Mouse (Mus musculus) intestine, embryonic 14.5 days (tissue): ENCODE results near the gene 9130213A22Rik. TPM values are rescaled to one million over a fixed set of nuclear protein-coding genes. Genes with fewer than 3 reads are reported as not detected.
"Not testable (repeated sequence)": the region's sequence is repeated elsewhere in the genome, so short reads cannot be mapped to it uniquely, and the experiment has no call there.

Experiments
- ATAC-seq: fragments of 200-750 bp; cut with Nextera tagmentation; replicated peaks from 2 replicates; pipeline ENCODE4 v1.8.0; 2017; ENCODE audit warnings: low read depth, moderate number of reproducible peaks, moderate TSS enrichment, moderate library complexity; ENCODE audit not compliant: low FRiP score, low TSS enrichment
- DNase-seq: peaks from one replicate; pipeline ENCODE4 v3.0.0-alpha.2; 2018; ENCODE audit warnings: low spot score
- H3K27ac ChIP-seq: fragments of 300-500 bp; sonication (generic); 2 replicates; pipeline ENCODE4 v1.5.1; 2014; ENCODE audit warnings: low read depth, mild to moderate bottlenecking, control low read depth
- H3K27me3 ChIP-seq: fragments of 300-500 bp; sonication (generic); replicated peaks from 2 replicates; pipeline ENCODE4 v1.6.1; 2014; ENCODE audit warnings: low read length, control low read depth; ENCODE audit not compliant: control insufficient read depth, insufficient read depth
- H3K36me3 ChIP-seq: fragments of 300-500 bp; sonication (generic); 2 replicates; pipeline ENCODE4 v1.6.1; 2014; ENCODE audit warnings: low read length, control low read depth; ENCODE audit not compliant: control insufficient read depth, insufficient read depth
- H3K4me1 ChIP-seq: fragments of 300-500 bp; sonication (generic); replicated peaks from 2 replicates; pipeline ENCODE4 v1.6.1; 2014; ENCODE audit warnings: low read length, control low read depth, mixed read lengths; ENCODE audit not compliant: control insufficient read depth, insufficient read depth
- H3K4me2 ChIP-seq: fragments of 300-500 bp; sonication (generic); 2 replicates; pipeline ENCODE4 v1.6.1; 2014; ENCODE audit warnings: low read length
- H3K4me3 ChIP-seq: fragments of 300-500 bp; sonication (generic); 2 replicates; pipeline ENCODE4 v1.5.1; 2014; ENCODE audit warnings: low read depth, low read length, control low read depth, mixed read lengths
- H3K9ac ChIP-seq: fragments of 300-500 bp; sonication (generic); 2 replicates; pipeline ENCODE4 v1.6.1; 2014; ENCODE audit warnings: mild to moderate bottlenecking, low read length
- H3K9me3 ChIP-seq: fragments of 300-500 bp; sonication (generic); 2 replicates; pipeline ENCODE4 v1.6.1; 2016; ENCODE audit warnings: low read length, control low read depth; ENCODE audit not compliant: control insufficient read depth
- WGBS: fragments of 180-500 bp; shearing (Covaris S2); extraction: QIAGEN DNeasy Blood & Tissue Kit; methylation state at CpG from one replicate; pipeline ENCODE4 v1.1.7; 2014; 5-methylcytosine and 5-hydroxymethylcytosine counted together
- polyA plus RNA-seq: library from polyadenylated mRNA; unstranded; fragments of >200 nt; fragmentation: Nextera tagmentation; extraction: Ambion mirVana; gene quantifications from 2 replicates; pipeline ENCODE4 v1.2.1, GENCODE M21; 2014

The 9130213A22Rik gene
- polyA plus RNA-seq, 1 experiment from 2014 or later, result 0.30 TPM

DNA sequence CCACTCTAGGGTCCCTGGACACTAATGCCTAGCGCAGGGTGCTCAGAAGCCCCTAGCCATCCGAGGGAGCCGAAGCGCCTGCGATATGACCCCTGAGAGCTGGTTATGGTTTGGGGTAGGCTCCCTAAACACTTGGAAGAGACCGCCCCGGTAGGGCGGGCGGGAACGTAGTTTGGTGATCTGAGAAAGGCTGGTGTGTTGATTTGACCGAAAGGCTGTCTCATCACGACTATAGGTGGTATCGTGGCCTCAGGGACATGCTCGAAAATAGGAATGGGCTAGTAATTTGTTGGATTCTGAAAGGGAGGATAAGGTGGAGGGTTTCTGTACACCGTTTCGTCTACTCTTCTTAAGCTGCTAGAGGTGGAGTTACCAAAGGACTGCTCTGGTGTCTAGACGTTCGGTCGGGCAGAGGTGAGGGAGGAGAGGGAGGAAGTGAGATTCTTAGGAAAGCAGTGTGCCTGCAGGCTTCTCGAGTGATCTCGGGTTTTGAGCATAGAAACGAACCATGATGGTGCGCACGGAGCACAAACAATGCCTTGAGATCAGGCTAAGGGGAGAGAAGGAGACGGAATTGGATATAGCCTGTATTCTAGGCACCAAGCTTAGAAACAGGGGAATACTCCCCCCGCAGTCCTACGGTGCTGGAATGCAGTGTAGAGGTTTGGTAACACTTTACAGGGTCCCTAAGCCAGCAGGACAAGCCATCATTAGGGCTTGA is 26.7 kb downstream of the 9130213A22Rik start:
- WGBS, result 2% methylated on average over 27 of the region's 27 CpGs
- peaks cover 45% of the 10 kb centered on the region for H3K4me1 ChIP-seq
- H3K27ac ChIP-seq, result peak overlapping the region; percentile 92
- DNase-seq (peak; percentile 69), ATAC-seq (no peak)
- H3K4me2 ChIP-seq, result peak overlapping the region; percentile 98
- no peaks in the 10 kb centered on the region for H3K27me3 ChIP-seq
- H3K36me3 ChIP-seq, result peaks cover 24% of the 10 kb centered on the region
- no peaks in the 10 kb centered on the region for H3K9me3 ChIP-seq
- H3K9ac ChIP-seq, result peak overlapping the region; percentile 69
- H3K4me3 ChIP-seq, result peak overlapping the region; percentile 68

DNA sequence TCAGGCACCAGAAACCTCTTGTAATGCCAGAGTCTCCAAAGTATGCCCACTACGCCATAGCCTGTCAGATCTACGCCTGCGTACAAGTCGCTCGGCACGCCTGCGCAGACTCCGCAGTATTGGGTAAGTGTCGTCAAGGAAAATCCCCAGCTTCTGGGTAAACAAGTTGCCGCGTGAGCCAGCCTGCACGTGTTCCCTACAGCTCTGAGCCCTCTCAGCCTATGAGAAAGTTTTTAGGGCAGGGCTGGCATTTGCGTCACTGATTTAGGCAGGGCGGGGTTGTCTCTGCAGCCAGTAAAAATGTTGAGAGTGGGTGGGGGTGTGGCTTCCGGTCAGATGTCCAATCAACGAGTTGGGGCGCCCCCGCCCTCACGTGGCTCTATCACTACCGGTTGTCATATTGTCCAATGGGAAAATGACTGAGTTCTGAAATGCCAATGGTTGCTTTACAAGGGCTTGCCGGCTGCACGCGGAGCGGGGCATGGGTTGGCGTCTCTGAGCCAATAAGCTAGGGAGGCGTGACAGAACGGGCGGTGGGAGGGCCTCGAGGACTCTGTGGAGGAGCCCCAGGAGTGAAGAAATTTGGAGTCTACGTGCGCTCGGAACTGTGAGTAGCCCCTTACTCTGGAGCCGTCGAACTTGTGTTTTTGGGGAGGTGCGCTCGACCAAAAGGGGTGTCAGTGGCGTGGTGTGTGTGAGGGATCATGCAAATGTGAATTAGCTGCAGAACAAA is 27.5 kb downstream of the 9130213A22Rik start, which contains the start of gene Per1:
Gene Per1, plus strand, starts transcription at position 521 of the 733 bp plus-strand sequence.
- DNase-seq (peak; percentile 96), ATAC-seq (peak; percentile 90)
- H3K36me3 ChIP-seq, result peaks cover 30% of the 10 kb centered on the region
- H3K4me3 ChIP-seq, result peak within 1 kb of the TSS; percentile 68
- peak within 1 kb of the TSS; percentile 92 for H3K27ac ChIP-seq
- H3K4me2 ChIP-seq, result peak within 1 kb of the TSS; percentile 98
- WGBS, result 1% methylated on average over 37 of the region's 37 CpGs
- peak within 1 kb of the TSS; percentile 69 for H3K9ac ChIP-seq
- no peaks in the 10 kb centered on the region for H3K27me3 ChIP-seq
- H3K4me1 ChIP-seq, result peaks cover 46% of the 10 kb centered on the region
- no peaks in the 10 kb centered on the region for H3K9me3 ChIP-seq

DNA sequence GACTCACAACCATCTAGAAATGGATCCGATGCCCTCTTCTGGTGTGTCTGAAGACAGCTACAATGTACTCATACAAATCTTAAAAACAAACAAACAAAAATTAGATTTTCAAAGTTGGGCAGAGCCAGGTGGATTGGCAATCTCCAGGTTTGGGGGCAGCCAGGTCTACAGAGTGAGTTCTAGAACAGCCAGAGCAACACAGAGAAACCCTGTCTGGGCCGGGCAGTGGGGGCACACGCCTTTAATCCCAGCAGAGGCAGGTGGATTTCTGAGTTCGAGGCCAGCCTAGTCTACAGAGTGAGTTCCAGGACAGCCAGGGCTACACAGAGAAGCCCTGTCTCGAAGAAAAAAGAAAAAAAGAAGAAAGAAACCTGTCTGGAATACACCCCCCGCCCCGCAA is 28.5 kb downstream of the 9130213A22Rik start:
- not testable (repeated sequence) for H3K4me3 ChIP-seq, H3K9me3 ChIP-seq, DNase-seq, H3K27me3 ChIP-seq, H3K4me2 ChIP-seq, ATAC-seq, H3K9ac ChIP-seq
- Histone ChIP-seq H3K36me3 (peaks cover 37% of the 10 kb centered on the region), H3K4me1 (peaks cover 45% of the 10 kb centered on the region), H3K27ac (peak overlapping the region; percentile 92; the same call in 1 of the 2 replicates)
- 88% methylated on average over 7 of the region's 7 CpGs for WGBS

DNA sequence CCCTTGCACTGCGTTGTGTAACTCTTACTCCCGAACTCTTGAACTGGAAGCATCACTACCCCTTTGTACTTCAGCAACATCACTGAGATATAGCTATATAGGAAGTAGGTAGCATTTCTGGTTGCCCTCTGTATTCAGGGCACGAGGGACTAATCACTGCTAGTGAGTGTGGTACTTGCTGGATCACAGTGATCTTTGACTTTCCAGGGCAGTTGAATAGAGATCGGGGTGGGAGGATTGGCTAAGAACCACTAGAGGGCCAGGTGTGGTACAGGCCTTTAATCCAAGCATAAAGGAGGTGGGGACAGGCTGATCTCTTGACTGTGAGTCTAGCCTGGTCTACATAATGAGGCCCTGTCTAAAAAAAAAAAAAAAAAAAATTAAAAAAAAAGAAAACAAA is 29.5 kb downstream of the 9130213A22Rik start:
- Histone ChIP-seq H3K9ac (no peak overlapping the region), H3K4me3 (no peak overlapping the region), H3K27me3 (no peaks in the 10 kb centered on the region), H3K4me2 (no peak overlapping the region), H3K27ac (no peak overlapping the region), H3K36me3 (peaks cover 37% of the 10 kb centered on the region), H3K4me1 (peaks cover 40% of the 10 kb centered on the region), H3K9me3 (no peaks in the 10 kb centered on the region)
- 88% methylated on average over 4 of the region's 4 CpGs for WGBS
- no peak for ATAC-seq
- no peak for DNase-seq

DNA sequence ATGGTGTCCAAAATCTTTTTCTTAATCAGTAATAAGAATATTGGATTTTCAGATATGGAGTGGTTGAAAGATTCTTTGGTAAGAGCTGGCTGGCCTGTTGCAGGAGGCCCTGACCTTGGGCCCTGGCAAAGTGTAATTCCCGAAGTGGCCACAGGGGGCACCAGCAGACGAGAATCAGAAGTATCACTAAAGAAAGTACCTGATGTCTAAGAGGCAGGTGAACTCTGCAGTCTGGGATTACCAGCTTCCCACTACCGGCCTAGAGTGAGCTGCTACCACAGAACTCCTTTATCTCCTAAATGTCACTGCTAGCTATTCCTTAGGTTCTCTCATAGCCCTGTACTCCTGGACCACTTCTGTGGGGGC is 30.0 kb downstream of the 9130213A22Rik start:
- ATAC-seq (no peak), DNase-seq (peak; percentile 98)
- H3K27me3 ChIP-seq, result no peaks in the 10 kb centered on the region
- H3K36me3 ChIP-seq, result peaks cover 37% of the 10 kb centered on the region
- no peaks in the 10 kb centered on the region for H3K9me3 ChIP-seq
- H3K9ac ChIP-seq, result no peak overlapping the region
- H3K4me2 ChIP-seq, result no peak overlapping the region
- H3K27ac ChIP-seq, result no peak overlapping the region
- peaks cover 40% of the 10 kb centered on the region for H3K4me1 ChIP-seq
- WGBS, result 6% methylated on average over 3 of the region's 3 CpGs
- no peak overlapping the region for H3K4me3 ChIP-seq

DNA sequence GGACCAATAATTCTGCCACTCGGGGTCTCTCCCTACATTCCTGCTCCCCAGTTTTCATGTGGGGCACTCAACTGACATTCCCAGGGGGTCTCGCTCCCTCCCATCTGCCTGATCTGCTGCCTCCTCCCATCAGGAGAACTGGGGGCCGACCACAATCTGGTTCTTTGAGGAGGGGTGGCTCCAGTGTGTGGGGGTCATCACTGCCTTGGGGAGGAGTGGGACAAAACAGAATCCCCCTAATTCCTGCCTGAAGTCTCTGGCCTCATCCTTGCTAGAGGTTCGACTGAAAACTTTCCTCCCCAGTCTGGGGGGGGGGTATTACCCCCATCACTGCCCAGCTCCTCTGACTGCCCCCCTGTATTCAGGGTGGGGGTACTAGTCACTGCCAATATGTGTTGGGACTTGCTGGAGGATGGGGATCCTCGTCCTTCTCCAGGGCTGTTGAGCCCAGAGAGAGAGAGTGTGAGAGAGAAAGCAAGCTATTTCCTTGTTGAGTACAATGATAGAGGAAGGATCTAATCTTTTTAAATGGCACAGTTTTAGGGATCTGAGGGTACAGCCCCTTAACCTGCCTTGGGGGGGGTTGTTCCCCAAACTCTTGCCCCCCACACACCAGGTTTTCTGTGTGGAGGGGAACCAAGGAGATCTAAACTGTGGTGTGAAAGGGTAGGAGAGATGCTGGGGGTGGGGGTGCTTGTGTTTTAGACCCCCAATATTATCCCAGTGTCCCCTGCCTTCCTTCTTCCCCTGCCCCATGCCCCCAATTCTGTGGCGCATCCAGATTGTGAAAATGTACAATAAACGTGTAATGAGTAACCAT is 30.6 kb downstream of the 9130213A22Rik start:
- ATAC-seq (no peak), DNase-seq (no peak)
- peaks cover 42% of the 10 kb centered on the region for H3K4me1 ChIP-seq
- H3K4me2 ChIP-seq, result no peak overlapping the region
- no peak overlapping the region for H3K9ac ChIP-seq
- peaks cover 37% of the 10 kb centered on the region for H3K36me3 ChIP-seq
- no peak overlapping the region for H3K27ac ChIP-seq
- H3K4me3 ChIP-seq, result no peak overlapping the region
- 70% methylated on average over 7 of the region's 7 CpGs for WGBS
- H3K9me3 ChIP-seq, result no peaks in the 10 kb centered on the region
- no peaks in the 10 kb centered on the region for H3K27me3 ChIP-seq

DNA sequence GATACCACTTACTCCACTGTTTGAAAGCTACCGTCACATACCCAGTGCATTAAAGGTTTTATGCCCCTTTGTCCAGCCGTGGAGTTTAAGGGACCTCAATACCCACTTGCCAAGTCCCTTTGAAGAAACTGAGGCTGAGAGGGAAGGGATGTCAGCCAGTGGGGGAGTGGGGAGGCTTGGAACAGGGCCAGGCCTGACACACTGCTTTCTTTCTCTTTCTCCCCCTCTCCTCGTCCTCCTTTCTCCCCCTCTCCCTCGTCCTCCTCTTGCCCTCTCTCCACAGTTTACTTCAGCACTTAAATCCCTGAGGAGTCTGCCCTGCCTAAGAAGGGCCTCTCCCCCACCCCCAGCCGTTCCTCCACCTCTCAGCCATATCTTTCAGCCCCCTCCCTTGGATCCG is 32.0 kb downstream of the 9130213A22Rik start:
- Histone ChIP-seq H3K4me1 (peaks cover 35% of the 10 kb centered on the region), H3K36me3 (peaks cover 37% of the 10 kb centered on the region), H3K27ac (peak overlapping the region; percentile 23; the same call in 1 of the 2 replicates), H3K27me3 (no peaks in the 10 kb centered on the region), H3K4me3 (no peak overlapping the region), H3K9me3 (no peaks in the 10 kb centered on the region), H3K4me2 (peak overlapping the region; percentile 74; the same call in 1 of the 2 replicates), H3K9ac (no peak overlapping the region)
- WGBS, result 55% methylated on average over 6 of the region's 6 CpGs
- no peak for DNase-seq
- ATAC-seq, result no peak

DNA sequence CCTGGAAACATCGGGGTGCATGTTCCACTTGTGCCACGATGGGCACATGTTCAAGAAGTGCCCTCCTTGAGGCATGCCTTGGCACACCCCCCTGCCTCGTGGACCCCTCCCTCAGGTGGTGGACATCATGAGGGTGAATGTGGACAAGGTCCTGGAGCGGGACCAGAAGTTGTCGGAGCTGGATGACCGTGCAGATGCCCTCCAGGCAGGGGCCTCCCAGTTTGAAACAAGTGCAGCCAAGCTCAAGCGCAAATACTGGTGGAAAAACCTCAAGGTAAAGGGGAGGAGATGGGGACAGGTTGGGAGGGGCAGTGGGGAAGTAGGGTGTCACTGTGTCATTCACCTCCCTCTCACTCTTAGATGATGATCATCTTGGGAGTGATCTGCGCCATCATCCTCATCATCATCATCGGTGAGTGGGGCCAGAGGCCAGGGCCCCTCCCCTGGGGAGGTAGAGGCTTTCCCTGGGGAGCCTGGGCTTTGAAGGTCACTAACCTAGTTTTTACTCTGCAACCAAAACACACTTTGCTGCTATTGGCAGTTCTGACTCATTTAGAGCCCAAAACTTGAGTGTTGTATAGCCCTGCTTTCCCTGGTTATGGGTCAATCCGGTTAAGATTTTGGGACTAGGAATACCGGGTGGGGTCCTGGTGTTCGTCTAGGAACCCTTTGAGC is 32.6 kb downstream of the 9130213A22Rik start:
- Histone ChIP-seq H3K9ac (peak overlapping the region; percentile 96), H3K27ac (peak overlapping the region; percentile 23; the same call in 1 of the 2 replicates), H3K9me3 (no peaks in the 10 kb centered on the region), H3K4me3 (peak overlapping the region; percentile 79), H3K4me2 (peak overlapping the region; percentile 74), H3K4me1 (peaks cover 35% of the 10 kb centered on the region), H3K27me3 (no peaks in the 10 kb centered on the region), H3K36me3 (peaks cover 37% of the 10 kb centered on the region)
- 87% methylated on average over 12 of the region's 12 CpGs for WGBS
- DNase-seq (no peak), ATAC-seq (no peak)
